In genomic region chr3:113356558-113356957, GRCm38 (mm10) we compare ENCODE assay signal across 13 mouse cellular contexts. TPM values are rescaled to one million over a fixed set of nuclear protein-coding genes. Genes with fewer than 3 reads are reported as not detected.
DNase-seq lines count a peak whose midpoint lies in the region; ATAC-seq and TF ChIP-seq lines count a peak whose summit lies in the region.
"Not testable (repeated sequence)": the region's sequence is repeated elsewhere in the genome, so short reads cannot be mapped to it uniquely, and the experiment has no call there.
"Had no signal": no experiment of that assay in that cellular context is flagged by ENCODE, and none has a peak within 500 bp of the region (broad histone marks: within the 10 kb centered on the region; RNA-seq: fewer than 3 reads in every experiment).

Gene Amy2a2, minus strand, starts transcription at chr3:113356658.

- H3K4me2 ChIP-seq in intestine, embryonic 14.5 days (ENCODE audit: low read length); intestine, embryonic 15.5 days (replicated peaks); intestine, embryonic 16.5 days (ENCODE audit: low read depth, low read length); liver, embryonic 16.5 days (ENCODE audit: low read depth, low read length); stomach, embryonic 15.5 days; stomach, embryonic 16.5 days (ENCODE audit: low read depth, low read length): not testable (repeated sequence)

- TF ChIP-seq CTCF in spleen, adult 2 months (IDR thresholded peaks at IDR 0.05; ENCODE audit: extremely low read depth, insufficient read depth, insufficient read length, insufficient replicate concordance) = not testable (repeated sequence)

- not testable (repeated sequence) for H3K4me3 ChIP-seq in intestine, embryonic 14.5 days (ENCODE audit: low read depth, low read length); intestine, embryonic 15.5 days (replicated peaks); intestine, embryonic 16.5 days (ENCODE audit: low read length); liver, embryonic 16.5 days (ENCODE audit: low read depth, low read length); spleen, adult 2 months (ENCODE audit: extremely low read depth, insufficient read depth, insufficient read length); stomach, embryonic 15.5 days (replicated peaks); stomach, embryonic 16.5 days (replicated peaks; ENCODE audit: low read length)

- not testable (repeated sequence) for H3K9ac ChIP-seq in intestine, embryonic 14.5 days (ENCODE audit: low read length); intestine, embryonic 15.5 days; intestine, embryonic 16.5 days (ENCODE audit: low read depth, low read length); liver, embryonic 16.5 days (ENCODE audit: low read depth, low read length); stomach, embryonic 15.5 days; stomach, embryonic 16.5 days (ENCODE audit: low read length)

- ATAC-seq in intestine, embryonic 14.5 days (replicated peaks; ENCODE audit: low FRiP score, low TSS enrichment, low read depth); intestine, embryonic 15.5 days; intestine, embryonic 16.5 days; liver, embryonic 16.5 days (ENCODE audit: low read depth); stomach, embryonic 15.5 days (ENCODE audit: insufficient read depth, low FRiP score, low read depth); stomach, embryonic 16.5 days (ENCODE audit: insufficient read depth, low FRiP score): not testable (repeated sequence)

- not testable (repeated sequence) for H3K9me3 ChIP-seq in intestine, embryonic 14.5 days (ENCODE audit: control insufficient read depth, low read length); intestine, embryonic 15.5 days; intestine, embryonic 16.5 days (ENCODE audit: control insufficient read depth, low read length); liver, embryonic 16.5 days (replicated peaks; ENCODE audit: control insufficient read depth, low read length); stomach, embryonic 15.5 days; stomach, embryonic 16.5 days (replicated peaks; ENCODE audit: control insufficient read depth, low read length)

- not testable (repeated sequence) for H3K36me3 ChIP-seq in intestine, embryonic 14.5 days (ENCODE audit: control insufficient read depth, insufficient read depth, low read length); intestine, embryonic 15.5 days; intestine, embryonic 16.5 days (ENCODE audit: control insufficient read depth, insufficient read depth, low read length); liver, embryonic 16.5 days (ENCODE audit: control insufficient read depth, insufficient read depth); spleen, adult 2 months (ENCODE audit: control insufficient read depth, insufficient read depth, low read length); stomach, embryonic 15.5 days; stomach, embryonic 16.5 days (ENCODE audit: control insufficient read depth, insufficient read depth, low read length)

- H3K4me1 ChIP-seq in intestine, embryonic 14.5 days (replicated peaks; ENCODE audit: control insufficient read depth, insufficient read depth, low read length); intestine, embryonic 15.5 days (replicated peaks); intestine, embryonic 16.5 days (ENCODE audit: control insufficient read depth, insufficient read depth, low read length); liver, embryonic 16.5 days (ENCODE audit: control insufficient read depth, low read depth, low read length); spleen, adult 2 months (ENCODE audit: control insufficient read depth, insufficient read depth, insufficient read length); stomach, embryonic 15.5 days; stomach, embryonic 16.5 days (ENCODE audit: control insufficient read depth, insufficient read depth, low read length): not testable (repeated sequence)

- DNase-seq in intestine, embryonic 14.5 days (ENCODE audit: low spot score); spleen, adult 2 months (ENCODE audit: low read depth in 1 of 2, low spot score in 2 of 2): not testable (repeated sequence)

- no CpG with 5 or more reads among the region's 4 CpGs for WGBS in intestine, embryonic 14.5 days
- no CpG with 5 or more reads among the region's 4 CpGs for WGBS in intestine, embryonic 15.5 days
- no CpG with 5 or more reads among the region's 4 CpGs for WGBS in intestine, embryonic 16.5 days
- no CpG with 5 or more reads among the region's 4 CpGs for WGBS in liver, embryonic 16.5 days (ENCODE audit: insufficient replicate concordance)
- WGBS in spleen, adult 2 months = no CpG with 5 or more reads among the region's 4 CpGs
- WGBS in stomach, embryonic 15.5 days = no CpG with 5 or more reads among the region's 4 CpGs
- no CpG with 5 or more reads among the region's 4 CpGs for WGBS in stomach, embryonic 16.5 days

- H3K27ac ChIP-seq in intestine, embryonic 14.5 days (ENCODE audit: low read depth); intestine, embryonic 15.5 days; intestine, embryonic 16.5 days (ENCODE audit: low read length); liver, embryonic 16.5 days (ENCODE audit: low read length); spleen, adult 2 months (ENCODE audit: insufficient read depth, low read length); stomach, embryonic 15.5 days; stomach, embryonic 16.5 days (ENCODE audit: low read length): not testable (repeated sequence)

- not testable (repeated sequence) for TF ChIP-seq POLR2A in spleen, adult 2 months (IDR thresholded peaks at IDR 0.05; ENCODE audit: low read depth, low read length)

- H3K27me3 ChIP-seq in intestine, embryonic 14.5 days (replicated peaks; ENCODE audit: control insufficient read depth, insufficient read depth, low read length); intestine, embryonic 15.5 days (replicated peaks); intestine, embryonic 16.5 days (replicated peaks; ENCODE audit: control insufficient read depth, insufficient read depth, low read length); liver, embryonic 16.5 days (ENCODE audit: control insufficient read depth, insufficient read depth, low read depth, low read length); spleen, adult 2 months (ENCODE audit: control insufficient read depth, insufficient read depth, low read length); stomach, embryonic 15.5 days (replicated peaks); stomach, embryonic 16.5 days (ENCODE audit: control insufficient read depth, insufficient read depth, low read length): not testable (repeated sequence)

RNA-seq across cellular contexts. Expression of gene Amy2a2, which starts in this region (rescaled TPM):
- 39.1 TPM in 1 of 2 replicates, not detected in the other for polyA plus RNA-seq in intestine, embryonic 14.5 days (2014; fragmentation: Nextera tagmentation; extraction: Ambion mirVana)
- polyA plus RNA-seq in intestine, embryonic 15.5 days (2015; fragmentation: Nextera tagmentation; extraction: Ambion mirVana) = 275 and 706 TPM in 2 replicates
- 580 and 783 TPM in 2 replicates for polyA plus RNA-seq in intestine, embryonic 16.5 days (2015; fragmentation: Nextera tagmentation; extraction: Ambion mirVana)
- 3.6 and 15.0 TPM in 2 replicates for polyA plus RNA-seq in liver, embryonic 16.5 days (2015; fragmentation: Nextera tagmentation; extraction: Ambion mirVana)
- 218 and 339 TPM in 2 replicates for polyA plus RNA-seq in spleen, adult 2 months (2012; rRNA removed)
- 674 and 990 TPM in 2 replicates for polyA plus RNA-seq in stomach, embryonic 15.5 days (2015; fragmentation: Nextera tagmentation; extraction: Ambion mirVana)
- 923 and 1,054 TPM in 2 replicates for polyA plus RNA-seq in stomach, embryonic 16.5 days (2015; fragmentation: Nextera tagmentation; extraction: Ambion mirVana)
- polyA plus RNA-seq: activated CD4-positive, CD25-positive, alpha-beta regulatory T cell, adult 4 months; adrenal gland, adult 2 months; C2C12; CD4-positive, CD25-positive, alpha-beta regulatory T cell, adult 4 months; G1E; Patski had no signal
